Mouse (Mus musculus): ENCODE measurements at regions not wholly inside any gene's neighbourhood (a gene's known extent, or its start where the extent isn't known, plus 50 kb on each side); places are given as distances from the start of the nearest gene placed in this dataset.

DNA sequence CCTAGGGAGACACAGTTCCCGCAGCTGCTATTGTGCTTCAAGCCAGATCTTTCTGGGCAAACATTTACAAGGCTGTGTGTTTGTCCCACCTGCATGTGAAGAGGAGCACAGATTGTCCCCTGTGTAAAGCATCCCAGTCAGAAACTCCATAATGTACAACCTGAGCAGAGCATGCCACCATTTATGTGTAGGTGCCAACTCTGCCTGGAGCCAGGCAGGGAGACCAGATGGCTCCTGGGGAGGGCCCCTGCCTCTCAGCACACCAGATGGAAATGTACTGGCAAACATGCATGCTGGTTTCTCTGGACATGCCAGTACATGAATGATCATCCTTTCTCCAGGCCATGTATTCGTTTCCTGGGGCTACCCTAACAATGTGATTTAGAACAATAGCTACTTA is 98.6 kb upstream of the Foxp3 start:
- DNase-seq (ENCODE audit: low read depth in 2 of 2, low spot score in 2 of 2), result no peak

DNA sequence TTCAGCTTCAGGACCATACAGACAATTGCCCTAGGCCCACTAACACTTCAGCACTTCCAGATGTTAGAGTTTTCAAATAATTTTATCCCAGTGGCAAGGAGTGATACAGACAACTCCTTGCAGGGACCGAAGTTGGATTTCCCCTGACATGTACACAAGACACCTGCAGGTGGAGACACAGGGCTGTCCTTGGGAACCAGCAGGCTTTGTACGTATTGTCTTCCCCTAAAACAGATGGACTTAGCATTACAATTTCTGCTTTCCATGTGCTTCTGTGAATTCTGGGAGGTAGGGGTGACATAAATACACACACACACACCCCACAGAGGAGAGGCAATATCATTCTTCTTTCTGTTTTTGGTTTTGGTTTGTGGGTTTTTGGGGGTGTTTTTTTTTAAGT is 98.2 kb upstream of the Usp27x start:
- peak; percentile 20 to 45 for DNase-seq (ENCODE audit: low read depth in 2 of 2, low spot score in 2 of 2)

DNA sequence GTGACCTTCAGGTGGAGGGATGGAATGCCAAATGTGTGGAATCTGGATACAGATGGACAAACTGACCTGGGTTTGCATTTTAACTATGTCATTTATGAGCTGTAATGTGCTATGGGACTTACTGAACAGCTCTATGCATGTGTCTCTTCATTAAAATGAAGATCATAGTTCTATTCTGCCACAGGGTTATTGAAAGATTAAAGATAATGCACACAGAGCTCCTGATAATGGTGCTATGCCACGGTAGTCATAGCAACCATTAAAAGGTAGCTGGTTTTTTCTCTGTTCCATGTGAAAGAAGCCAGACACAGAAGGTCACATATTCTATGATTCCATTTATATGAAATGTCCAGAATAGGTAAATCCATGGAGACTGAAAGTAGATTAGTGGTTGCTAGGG is 94.2 kb upstream of the Usp27x start:
- no peak for DNase-seq (ENCODE audit: low read depth in 2 of 2, low spot score in 2 of 2)

DNA sequence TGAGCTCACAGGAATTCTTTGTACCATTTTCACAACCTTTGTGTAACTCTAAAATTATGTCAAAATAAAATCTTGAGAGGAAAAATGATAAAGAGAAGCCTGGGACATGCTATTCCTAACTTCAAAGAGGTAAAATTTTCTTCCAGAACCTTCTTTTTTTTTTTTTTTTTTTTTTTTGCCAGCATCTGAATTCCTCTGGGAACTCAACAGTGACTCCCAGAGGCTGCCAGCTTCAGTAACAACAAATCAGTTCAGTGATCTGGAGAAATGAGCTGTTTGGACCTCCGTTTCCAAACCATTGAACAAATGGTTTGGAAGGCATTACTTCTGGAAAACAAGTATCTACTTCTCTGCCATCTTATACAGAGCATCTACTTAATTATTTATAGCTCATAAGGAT is 92.4 kb upstream of the Usp27x start:
- no peak for DNase-seq (ENCODE audit: low read depth in 2 of 2, low spot score in 2 of 2)

DNA sequence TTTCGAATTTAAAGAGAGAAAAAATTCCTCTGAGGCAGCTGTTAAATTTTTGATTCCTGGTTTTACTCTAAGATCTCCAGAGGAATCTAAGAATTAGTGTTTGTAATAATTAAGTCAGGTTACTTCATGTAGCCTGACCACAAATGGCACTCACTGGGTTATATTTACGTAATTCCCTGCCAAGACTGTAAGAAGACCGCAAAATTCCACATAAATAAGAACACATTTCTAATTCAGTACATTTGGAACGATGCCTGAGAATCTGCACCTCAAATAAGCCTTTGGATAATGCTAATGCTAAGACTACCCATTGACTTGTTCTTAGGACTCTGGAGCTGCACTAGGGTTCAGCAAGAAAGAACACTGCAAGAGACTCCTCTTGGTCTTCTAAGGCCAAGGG is 81.2 kb upstream of the Usp27x start:
- DNase-seq (ENCODE audit: low read depth in 2 of 2, low spot score in 2 of 2), result no peak

DNA sequence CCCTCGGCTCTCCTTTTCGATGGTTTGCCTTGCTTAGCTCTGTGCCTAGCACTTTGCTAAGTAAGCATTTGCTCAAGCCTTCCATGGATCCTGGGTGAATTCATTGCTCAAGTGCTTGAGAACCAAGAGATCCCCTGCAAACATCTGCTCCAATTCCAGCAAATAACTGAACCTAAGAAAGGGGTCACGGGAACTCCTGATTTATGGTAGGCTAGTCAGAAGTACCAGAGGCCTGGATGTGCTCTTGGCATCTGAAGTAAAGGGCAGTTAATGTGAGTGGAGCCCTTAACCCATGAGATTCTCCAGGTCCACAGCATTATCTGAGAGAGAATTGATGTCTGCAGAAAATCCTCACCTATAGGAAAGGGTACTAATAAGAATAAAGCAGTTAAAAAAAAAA is 69.4 kb upstream of the Usp27x start:
- DNase-seq (ENCODE audit: low read depth in 2 of 2, low spot score in 2 of 2), result no peak

DNA sequence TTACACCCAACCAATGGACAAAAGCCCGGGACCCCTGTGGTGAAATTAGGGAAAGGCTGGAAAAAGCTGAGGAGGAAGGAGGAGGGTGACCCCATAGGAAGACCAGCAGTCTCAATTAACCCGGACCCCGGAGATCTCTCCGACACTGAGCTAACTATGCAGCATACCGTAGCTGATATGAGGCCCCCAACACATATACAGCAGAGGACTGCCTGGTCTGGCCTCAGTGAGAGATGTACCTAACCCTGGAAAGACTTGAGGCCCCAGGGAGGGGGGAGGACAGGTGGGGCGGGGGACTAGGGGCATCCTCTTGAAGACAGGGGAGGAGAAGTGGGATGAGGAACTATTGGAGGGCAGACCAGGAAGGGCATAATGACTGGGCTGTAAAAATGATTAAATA is 69.0 kb upstream of the Usp27x start:
- DNase-seq (ENCODE audit: low read depth in 2 of 2, low spot score in 2 of 2), result no peak

DNA sequence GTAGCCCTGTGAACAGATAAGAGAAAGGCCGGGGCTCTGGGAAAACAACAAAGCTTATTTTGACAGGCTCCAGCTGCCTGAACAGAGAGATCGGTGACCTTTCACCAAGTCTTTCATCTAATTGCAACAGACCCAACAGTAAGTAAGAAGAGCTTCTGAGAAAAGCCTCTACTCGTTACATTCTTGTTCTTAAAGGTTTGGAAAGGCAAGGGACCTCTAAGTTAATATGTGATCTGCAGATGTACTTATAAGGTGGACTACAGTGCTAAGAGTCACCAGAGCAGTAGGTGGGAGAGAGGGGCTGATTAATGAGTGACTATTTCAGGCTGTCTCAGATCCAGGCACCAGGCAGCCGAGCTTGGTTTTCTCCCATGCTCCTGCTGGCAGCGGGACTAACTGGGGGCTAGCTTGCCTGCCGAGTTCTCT is 68.4 kb upstream of the Usp27x start:
- DNase-seq (ENCODE audit: low read depth in 2 of 2, low spot score in 2 of 2), result no peak

DNA sequence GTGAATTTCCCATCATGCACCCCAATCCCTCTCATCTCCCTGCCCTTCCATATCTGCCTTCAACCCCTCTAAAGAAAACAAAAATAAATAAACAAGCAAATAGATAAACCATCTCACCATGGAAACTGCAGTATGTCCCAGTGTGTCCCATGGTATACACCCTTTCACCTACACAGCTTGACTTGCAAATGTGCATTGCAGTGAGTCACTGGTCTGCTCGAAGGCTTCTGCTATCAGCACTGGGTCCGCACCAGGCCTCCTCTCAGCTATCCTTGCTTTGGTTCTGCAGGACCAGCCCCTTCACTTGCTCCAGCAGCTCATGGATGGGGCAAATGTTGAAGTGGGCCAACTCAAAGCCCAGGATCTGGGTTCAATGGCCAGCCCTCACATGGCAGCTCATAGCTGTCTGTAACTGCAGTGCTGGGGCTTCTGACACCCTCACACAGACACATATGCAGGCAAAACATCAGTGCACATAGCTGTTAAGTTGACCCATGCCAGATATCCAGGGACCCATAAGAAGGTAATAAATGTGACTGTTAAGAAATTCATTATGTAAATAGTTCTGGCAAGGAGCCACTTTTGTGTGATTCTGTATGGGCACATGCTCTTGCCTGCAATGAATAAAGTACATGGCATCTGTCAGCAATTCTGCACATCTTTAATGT is 59.9 kb upstream of the Usp27x start:
- DNase-seq (ENCODE audit: low read depth in 2 of 2, low spot score in 2 of 2), result no peak

DNA sequence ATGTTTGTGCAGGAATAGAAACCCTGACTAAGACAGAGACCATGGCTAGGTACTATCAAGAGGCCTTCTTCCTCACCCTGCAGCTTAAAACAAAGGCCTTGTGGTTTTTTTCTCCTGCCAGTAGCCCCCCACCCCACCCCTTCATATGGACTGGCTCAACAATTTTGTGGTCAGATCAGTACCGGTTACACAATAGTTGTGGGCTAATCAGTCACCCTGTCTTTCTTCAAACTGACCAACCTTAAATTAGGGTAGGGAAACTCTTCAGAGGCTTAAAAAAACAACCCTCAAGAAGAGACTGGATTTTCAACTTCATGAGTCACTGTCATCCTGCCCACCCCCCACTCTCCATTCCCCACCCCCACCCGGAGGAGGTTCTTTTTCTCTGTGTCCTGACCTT is 58.6 kb upstream of the Usp27x start:
- DNase-seq (ENCODE audit: low read depth in 2 of 2, low spot score in 2 of 2), result no peak

DNA sequence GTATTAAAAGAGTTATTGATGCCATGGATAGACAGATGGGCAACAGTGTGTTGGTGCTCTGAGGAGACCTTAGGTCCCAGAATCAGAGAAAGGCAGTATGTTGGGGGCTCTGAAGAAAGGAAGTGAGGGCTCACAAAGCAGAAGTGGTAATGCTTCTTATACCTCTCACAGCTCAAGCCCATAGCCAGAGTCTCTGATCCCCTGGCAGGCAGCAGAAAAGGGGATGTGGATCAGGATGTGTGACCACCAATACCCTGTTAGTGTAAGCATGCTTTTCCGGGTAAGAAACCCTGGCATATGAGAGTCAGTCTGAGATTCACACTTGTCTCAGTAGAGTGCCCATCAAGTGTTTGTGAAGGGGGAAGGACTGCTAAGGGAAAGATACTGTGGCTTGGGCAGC is 54.8 kb upstream of the Usp27x start:
- no peak for DNase-seq (ENCODE audit: low read depth in 2 of 2, low spot score in 2 of 2)

DNA sequence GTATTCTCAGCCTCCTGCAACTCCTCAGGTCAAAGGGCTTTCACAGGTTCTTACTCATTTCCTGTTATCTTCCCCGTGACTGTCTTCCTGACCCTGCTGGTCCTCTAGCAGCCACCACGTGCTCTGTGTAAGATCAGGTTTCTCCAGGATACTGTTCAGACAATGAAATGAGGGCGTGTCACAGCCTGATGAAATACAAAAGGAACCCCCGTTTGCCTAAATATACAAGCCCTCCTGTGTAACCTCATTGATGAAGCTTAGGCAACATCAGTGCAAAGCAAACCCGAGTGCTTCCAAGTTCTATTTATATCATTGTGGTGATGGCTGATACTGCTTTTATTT is 53.9 kb upstream of the Usp27x start:
- DNase-seq (ENCODE audit: low read depth in 2 of 2, low spot score in 2 of 2), result no peak

DNA sequence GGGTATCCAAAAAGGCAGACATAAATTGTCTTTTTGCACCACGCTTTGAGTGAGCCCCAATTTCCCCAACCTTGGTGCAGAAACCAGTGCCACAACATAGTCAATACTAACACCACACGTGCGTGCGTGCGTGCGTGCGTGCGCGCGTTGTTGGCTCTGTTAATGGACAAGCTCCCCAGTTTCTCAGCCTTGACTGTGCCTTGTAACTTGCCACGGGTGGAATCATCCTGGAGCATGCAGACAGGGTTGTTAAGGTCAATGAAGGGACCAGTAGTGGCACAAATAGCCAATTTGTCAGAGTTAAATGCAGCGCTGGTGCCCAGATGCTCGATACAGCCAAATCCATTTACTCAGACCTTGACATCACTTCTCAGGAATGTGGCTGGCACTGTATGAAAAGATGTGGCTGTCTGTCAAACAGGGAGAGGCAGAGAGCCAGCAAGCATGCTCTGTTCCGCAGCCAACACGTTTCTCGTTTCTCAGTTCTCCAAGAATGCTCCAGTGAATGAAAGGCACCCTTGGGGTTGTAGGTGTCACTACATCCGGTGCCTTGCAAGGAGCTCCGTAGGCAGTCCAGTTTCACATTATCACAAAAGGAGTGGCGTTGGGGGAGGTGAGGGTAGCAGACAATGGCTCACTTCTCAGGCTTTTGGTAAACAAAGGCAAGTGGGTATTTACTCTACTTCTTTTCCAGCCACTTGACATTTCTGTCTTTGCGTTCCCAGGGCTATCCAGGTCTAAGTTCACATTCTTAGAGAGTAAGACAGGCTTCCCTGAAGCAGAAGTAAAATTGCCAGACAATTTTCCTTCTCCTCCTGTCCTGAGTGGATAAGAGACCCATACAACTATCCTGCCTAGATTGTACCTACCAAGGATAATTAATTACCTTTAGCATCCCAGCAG is 53.2 kb upstream of the Usp27x start:
- no peak for DNase-seq (ENCODE audit: low read depth in 2 of 2, low spot score in 2 of 2)

Measured in CD8-positive naive resting alpha-beta T cell, adult 2 months (primary cell).